Mouse (Mus musculus): ENCODE measurements around the gene Slc25a22. TPM values are rescaled to one million over a fixed set of nuclear protein-coding genes. Genes with fewer than 3 reads are reported as not detected.

The Slc25a22 gene
- 4.9 and 11.1 TPM in 2 replicates for total RNA-seq (2017)

DNA sequence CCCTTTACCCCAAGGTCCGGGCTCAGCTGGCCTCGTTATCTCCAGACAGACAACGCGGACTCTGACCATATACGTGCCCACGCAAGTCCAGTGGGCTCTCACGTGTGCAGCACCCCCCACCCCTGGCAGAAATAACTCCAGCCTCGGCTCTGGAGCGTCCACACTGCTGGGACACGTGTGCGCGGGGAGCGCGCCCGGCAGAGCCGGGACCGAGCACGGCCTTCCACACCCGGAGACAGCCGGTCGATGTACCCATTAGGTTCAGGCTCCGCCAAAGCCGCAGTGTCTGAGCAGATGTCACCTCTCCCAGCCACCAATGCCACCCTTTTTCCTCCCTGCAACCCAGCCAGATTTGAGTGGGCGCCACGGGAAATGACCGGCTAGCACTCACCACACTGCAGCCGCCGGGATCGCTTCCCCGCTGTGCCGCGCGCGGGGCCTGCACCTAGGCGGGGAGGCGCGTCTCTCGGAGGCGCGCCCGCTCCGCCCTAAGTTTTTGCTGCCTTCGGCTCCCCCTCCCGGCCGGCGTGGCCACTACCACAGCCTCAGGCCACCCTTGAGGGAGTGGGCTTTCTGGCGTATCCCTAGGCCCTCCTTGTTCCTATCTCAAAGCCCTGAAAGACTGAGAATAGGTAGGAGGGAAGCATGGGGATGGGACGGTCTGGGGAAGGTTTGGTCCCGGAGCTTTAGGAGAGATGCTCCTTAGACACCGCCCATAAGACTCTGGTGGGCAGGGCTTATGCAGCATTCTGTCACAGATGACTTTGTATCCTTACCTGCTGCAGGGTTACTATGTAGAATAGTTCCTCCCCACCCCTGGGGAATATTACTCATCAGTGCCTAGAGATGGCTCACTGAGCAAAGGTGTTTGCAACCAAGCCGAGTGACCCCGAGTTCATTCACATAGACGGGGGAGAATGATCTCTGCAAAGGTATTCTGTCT, at the start of gene Slc25a22:
Gene Slc25a22, minus strand, starts transcription at position 715 of the 943 bp plus-strand sequence.
- peak; percentile 68 for ATAC-seq (replicated peaks; ENCODE audit: low read depth, poor library complexity, severe bottlenecking)

DNA sequence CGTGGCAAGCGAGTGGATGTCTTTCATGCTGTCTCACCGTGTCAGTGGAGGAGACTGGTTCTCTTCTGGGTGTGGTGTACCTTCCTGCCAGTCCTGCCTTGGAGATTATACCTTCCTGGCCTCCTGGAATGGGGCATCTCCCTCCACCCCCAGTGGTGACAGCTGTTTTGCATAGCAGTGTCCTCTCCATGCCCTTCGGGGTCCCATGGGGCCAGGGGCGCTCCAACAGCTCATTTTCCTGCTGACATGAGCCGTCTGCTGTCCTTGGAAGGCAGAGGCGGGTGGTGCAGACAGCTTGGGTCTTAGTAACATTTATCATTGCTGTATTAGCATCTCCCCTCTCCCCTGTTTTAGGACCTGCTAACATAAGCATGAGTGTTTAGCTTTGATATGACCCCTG, 49.4 kb upstream of the Slc25a22 start:
- no peak for ATAC-seq (replicated peaks; ENCODE audit: low read depth, poor library complexity, severe bottlenecking)

DNA sequence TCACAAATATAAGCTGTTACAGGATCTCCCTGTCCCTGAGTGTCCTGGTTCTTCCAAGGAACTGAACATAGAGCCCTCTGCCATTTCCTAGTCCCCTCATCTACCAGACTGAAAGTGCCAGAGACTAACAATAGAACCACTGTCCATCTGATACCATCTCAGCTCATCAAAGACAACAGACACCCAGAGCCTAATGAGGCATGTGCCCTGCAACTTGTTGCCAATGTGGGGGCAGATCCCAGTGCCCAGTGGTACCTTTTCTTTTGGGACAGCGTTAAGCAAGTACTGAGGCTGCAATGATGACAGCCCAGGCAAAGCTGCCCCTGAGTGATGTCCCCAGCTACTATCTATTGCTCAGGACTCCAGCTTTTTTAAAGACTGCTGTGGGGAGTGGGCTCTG, 48.5 kb upstream of the Slc25a22 start:
- ATAC-seq (replicated peaks; ENCODE audit: low read depth, poor library complexity, severe bottlenecking), result no peak

DNA sequence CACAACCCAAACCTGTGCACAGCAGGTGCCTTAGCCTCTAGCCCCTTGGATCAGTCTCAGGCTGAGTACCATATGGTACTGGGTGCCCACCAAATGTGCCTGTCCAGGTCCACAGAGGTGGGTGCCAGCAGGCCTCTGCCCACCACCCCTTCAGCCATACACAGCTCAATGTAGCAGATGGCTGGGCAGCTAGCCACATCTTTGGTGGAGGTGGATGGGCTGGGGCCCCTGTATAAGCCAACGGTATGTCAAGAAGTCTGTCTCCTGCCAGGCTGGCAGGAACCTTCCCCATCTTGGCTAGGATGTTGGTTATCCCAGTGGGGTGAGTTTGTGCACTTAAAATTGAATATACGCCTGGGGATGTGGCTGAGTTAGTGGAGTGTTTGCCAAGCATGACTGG, 47.9 kb upstream of the Slc25a22 start:
- ATAC-seq (replicated peaks; ENCODE audit: low read depth, poor library complexity, severe bottlenecking), result no peak

DNA sequence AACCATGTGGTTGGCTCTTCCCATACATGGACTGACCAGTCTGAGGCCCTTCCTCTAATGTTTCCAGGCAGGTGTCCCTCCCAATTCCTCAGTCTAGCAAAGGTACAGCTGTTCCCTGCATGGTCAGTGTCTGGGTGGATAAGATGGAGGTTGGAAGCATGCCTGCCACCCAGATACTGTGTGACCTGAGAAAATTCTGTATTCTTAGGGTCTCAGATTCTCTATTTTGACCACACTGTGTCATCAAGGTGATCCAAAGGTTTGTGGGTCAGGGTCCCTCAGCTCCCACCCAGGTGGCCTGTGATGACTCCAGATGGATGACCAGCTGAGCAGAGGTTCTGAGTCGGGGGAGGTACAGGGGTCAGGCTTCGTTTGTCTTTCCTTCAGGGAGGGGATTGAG, 47.5 kb upstream of the Slc25a22 start:
- ATAC-seq (replicated peaks; ENCODE audit: low read depth, poor library complexity, severe bottlenecking), result no peak

DNA sequence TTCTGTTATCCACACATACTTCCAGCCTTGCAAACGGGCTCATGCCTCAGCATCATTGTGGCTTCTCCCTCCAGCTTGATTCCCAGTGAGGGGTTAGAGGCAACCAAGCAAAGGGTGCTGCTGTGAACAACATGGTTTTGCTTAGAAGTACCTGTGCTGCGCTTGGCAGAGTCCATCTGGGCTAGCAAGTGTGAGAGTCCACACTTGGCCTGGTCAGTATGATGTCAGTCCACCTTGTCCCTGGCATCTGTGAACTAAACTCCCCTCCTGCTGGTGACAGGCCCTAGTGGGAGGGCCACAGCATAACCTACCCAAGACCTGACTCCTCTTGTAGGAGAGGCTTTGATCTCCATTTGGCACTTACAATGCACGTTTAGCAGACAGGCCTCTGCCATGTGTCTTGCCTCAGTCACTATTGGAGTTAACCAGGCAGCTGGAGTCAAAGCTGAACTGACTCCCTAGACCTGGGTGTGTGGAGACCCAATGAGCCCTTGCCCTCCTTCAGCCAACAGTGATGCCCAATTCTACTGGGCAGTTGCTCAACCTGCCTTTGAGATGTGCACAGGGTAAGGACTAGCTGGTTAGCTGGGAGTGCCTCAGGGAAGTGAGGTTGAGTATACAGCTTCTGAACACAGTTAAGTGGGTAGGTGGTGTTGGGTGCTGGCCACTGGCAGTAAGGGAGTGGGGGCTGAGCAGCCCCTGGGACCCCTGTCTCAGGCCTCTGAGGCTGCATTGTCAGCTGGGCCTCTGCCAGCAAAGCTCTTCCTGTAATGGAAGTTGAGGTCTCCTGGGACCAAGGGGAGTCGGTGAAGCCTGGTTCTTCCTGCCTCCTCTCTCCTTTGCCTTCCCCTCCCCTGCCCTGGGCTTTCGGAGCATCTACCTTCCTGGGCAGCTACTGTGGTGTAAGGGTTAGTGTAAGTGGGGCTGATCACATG, 46.8 kb upstream of the Slc25a22 start:
- ATAC-seq (replicated peaks; ENCODE audit: low read depth, poor library complexity, severe bottlenecking), result no peak

DNA sequence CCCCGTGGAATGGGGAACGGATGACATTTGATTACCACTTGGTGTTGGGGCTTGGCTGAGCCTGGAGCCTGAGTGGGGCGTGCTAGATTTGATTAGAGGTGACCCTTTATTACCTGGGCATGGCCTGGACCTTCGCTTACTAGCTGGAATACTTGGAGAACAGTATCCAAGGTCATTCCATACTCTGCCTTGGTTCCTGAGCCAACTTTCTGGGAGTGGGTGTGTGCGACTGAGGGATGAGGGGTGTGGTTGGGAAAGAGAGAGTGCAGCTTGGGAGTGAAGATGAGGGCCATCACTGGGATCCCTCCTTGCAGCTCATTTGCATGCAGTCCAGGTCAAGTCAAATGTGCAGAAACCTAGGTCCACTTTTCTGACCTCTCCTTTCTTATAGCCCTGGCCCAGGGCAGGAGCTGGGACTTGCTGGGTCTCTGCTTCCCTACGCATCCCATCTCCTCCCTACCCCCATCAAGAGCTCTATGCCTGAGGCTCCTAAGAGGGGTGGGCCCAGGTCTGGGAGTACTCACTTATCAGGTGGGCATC, 45.5 kb upstream of the Slc25a22 start:
- ATAC-seq (replicated peaks; ENCODE audit: low read depth, poor library complexity, severe bottlenecking), result no peak

DNA sequence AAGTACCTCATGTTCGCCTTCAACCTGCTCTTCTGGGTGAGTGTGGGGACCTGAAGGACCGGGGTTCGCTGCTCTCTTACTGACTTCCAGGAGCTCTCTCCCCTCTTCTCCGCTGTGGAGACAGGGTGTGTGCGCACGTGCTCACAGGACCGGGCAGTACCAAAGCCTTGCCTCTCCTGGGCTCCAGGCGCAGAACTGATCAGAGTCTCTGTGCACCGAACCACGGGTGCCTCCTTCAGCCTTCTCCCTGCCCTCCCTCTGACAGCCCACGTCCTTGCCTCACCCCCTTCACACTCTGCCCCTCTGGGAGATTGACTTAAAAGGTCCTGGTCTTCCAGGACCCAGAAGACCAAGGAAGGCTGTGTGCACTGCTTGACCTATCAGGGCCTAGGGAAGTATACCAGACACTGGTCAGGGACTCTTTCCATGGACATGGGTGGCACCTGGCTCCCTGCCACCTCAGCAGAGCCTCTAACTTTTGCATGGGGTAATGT, 44.9 kb upstream of the Slc25a22 start:
- ATAC-seq (replicated peaks; ENCODE audit: low read depth, poor library complexity, severe bottlenecking), result no peak

DNA sequence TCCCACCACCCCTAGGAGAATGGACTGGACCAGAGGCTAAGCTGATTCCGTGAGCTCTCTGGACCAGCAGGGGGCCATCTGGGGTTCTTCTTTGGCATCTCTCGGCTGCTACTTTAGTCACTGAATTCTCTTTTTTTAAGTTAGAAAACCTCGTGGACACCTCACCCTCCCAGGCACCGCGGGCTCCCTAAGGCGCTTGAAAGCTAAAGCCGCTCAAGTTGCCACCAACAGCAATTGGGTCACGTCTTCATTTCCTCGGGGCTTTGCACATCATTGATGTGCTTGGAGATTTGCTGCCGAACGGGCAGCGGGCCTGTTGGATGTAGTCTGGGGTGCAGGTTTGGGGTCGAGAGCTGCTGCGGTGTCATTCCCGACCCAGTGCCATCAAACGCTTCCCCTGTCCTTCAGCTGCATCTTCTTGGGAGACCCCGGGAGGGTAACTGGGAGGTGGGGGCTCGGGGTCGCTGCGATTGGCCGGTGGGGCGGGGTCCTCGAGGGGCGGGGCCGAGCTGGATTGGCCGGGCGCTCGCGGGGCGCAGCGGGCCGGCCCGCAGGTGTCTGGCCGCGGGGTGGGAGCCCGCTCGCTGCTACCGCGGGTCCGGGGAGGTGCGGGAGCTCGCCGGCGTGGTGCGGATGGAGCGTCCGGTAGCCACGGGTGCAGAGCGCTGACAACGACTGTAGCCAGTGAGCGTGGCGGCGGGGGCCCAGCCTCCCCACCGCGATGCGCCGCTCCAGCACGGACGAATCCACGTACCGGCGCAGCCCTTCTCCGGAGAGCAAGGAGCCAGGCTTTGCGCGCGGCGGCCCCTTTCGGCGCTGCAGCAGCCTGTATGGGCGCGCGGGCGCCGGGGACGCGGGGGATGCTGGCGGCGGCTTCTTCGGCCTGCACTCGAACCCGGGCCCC, 44.1 kb upstream of the Slc25a22 start:
- ATAC-seq (replicated peaks; ENCODE audit: low read depth, poor library complexity, severe bottlenecking), result peak; percentile 39

DNA sequence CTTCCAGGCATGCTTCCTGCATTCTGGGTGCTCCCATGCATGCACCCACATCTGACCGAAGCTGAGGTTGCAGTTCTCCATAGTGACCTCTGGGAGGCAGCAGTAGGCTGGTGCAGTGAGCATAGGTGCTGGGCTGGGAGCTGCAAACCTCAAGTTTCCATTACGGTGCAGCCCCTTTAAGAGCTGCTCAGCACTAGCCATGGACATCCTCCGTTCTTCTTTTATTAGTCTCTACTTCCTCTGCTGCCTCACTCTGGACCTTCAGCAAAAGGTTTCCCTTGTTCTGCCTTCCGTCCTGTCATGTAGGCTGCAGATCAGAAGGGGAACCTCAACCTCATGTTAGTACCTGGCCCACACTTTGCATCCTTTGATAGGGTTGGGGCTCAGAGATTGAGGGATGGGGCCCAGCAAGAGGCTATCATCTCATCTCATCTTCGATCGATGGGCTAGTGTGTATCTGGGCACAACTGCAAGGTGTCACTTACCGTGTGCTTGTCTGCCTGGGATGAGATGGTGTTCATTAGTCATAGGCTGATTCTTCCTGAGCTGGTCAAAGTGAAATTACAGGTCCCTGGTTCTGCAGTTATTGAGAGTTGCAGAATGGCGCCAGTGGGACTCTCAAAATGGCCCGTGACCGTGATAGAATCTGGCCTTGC, 43.3 kb upstream of the Slc25a22 start:
- ATAC-seq (replicated peaks; ENCODE audit: low read depth, poor library complexity, severe bottlenecking), result peak; percentile 67

DNA sequence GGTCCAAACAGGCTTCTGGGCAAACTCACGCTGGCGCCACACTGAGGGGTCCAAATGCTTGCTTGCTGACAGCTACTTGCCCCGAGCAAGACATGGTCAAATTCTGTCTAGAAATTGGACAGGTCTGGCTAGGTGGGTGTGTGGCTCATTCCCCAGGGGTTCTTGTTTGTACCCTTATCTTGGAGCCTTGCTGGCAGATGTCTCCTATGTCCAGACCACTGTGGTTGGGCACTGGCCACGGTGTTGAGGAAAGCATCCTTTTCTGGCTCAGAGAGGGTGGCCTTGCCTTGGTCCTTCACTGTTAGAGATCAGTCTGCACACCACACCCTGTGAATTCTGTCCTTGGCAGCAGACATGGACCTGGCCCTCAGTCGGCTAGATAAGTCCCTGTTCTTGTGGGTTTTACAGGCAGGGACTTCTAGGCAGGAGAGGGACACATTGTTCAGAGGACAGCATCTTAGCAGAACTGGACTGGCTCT, 40.6 kb upstream of the Slc25a22 start:
- ATAC-seq (replicated peaks; ENCODE audit: low read depth, poor library complexity, severe bottlenecking), result no peak

DNA sequence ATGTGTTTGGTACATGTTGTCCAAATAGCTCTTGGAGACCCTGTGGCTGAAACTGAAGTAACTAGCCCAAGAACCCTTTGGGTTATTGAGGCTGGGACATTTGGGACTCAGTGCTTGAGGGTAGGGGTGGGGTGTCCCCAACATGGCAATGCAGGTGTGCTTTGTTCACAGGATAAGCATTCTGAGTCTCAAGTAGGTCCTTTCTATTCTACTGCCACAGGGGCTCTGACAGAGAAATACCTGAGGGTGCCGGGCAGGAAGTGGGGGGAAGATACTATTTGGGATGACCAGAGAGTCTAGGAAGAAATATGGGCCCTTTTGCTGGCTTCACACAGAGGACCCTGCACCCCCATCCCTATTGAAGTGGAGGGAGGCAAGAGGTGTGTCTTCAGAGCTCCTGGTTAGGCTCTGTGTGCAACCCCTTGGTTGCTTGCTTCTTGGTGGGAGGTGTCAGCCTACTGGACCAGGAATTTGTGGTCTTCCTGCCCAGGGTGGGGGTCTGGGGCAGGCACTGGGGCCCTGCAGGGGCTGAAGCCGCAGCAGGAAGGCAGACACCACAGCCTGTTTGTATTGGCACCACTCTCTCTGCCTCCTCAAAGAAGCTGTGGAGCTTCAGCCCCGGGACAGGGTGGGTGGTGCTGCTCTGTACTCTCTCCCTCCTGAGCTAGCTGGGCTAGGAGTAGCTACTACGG, 40.0 kb upstream of the Slc25a22 start:
- peak; percentile 13 for ATAC-seq (replicated peaks; ENCODE audit: low read depth, poor library complexity, severe bottlenecking)

DNA sequence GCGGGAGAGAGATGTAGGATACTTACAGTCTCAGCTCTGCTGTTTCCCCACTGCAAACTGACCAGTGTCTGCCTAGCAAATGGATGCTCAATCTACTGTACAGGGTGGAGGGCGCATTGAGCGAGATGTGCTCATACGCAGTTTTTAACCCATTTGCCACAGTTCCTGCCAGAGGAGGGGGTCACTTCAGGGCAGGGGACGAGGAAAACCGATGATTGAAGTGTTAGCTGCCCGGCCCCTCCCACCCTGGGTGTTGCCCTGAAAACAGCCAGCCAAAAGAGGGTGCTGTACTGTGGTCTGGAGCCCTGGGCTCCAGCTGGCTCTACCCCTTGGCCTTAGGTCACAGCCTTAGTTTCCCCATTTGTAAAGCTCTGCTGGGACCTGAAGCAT, 39.3 kb upstream of the Slc25a22 start:
- 0 out of 2 replicates have a peak, but pooled peaks have one; percentile 4 for ATAC-seq (replicated peaks; ENCODE audit: low read depth, poor library complexity, severe bottlenecking)

DNA sequence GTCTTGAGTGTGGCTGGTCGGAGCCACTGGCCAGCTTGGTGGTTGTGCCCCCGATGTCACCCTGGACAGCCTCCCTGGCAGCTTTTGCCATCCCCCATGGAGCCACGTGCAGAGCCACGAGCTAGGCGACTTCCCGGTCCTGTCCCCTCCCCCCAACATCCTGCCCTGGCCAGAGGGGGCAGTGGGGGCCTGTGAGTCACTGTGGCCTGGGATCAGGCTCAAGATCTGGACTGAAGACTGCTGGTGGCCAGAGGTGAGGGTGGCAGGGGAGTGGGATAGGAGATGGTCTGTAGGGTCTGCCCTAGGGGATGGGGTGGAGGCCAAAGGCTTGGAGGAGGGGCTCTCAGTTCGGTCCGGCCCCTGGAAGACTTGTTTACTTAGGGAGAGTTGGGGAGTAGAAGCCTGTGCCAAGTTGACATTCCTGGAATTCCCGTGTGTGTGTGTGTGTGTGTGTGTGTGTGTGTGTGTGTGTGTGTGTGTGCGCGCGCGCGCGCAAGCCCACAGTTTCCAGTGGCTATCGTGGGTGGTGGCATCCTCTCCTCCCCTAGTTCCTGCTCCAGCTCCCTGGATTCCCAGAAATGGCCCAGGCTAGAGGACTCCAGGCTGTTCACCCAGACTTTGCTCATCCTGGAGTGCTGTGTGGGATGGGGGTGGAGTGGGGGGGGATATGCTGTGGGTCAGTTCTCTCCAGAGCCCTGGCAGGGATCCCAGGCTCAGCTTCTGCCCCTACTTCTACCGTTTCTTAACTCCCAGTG, 38.7 kb upstream of the Slc25a22 start:
- peak; percentile 27 for ATAC-seq (replicated peaks; ENCODE audit: low read depth, poor library complexity, severe bottlenecking)

DNA sequence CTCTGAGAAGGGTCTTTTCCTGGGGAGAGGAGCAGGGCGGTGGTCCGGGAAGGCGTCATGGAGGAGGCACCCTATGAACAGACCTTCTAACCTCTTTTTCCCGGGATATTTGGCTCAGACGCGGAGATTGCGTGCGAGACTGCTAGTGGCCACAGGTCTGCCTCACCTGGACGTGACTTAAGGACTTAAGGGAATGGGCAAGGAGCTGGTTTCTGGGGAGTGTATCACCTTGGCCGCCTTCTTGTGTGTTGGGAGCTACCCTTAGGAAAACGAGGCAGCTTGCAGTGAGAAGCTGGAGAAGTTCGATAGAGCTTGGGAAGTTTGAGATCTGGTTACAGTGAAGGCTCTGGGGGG, 38.1 kb upstream of the Slc25a22 start:
- ATAC-seq (replicated peaks; ENCODE audit: low read depth, poor library complexity, severe bottlenecking), result no peak

DNA sequence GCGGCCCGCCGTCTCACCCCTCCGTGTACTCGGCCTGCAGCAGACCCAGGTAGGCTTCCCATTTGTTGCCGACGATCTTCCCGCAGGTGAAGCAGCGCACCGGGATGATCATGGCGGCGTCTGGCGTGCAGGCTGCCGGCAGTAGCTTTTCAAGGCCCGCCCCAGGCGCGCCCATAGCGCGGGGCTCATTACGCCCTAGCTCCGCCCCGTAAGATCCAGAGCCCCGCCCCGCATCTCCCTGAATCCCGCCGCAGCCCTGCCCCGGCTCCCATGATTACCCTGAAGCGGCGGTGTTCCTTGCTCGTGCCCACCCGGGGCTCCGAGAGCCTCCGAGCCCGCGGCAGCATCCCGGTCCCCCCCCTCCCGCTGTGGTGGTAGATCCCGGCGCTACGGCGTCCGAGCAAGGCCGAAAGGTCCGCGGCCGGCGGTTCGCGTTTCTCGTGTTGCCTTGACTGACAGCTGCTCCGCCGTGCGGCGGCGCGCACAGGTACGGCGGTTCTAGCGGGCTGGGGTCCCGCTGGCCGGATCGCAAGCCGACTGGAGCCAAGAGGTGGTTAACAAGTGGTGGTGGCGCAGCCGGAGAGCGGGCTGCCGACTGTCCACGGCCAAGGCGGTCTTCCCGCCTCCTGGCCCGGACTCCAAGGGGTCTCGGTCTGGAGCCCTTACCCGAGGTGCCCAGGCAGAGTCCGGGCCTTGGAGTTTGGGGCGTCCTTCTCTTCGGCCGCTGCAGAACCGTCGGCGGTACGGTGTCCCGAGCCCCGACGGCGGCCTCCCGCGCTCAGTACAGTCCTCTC, 37.5 kb upstream of the Slc25a22 start, which contains the start of the genes Polr2l and Tspan4:
Gene Polr2l, minus strand, starts transcription at position 122 of the 794 bp plus-strand sequence.
Gene Tspan4, plus strand, starts transcription at position 230 of the 794 bp plus-strand sequence.
- peak; percentile 47 for ATAC-seq (replicated peaks; ENCODE audit: low read depth, poor library complexity, severe bottlenecking)

DNA sequence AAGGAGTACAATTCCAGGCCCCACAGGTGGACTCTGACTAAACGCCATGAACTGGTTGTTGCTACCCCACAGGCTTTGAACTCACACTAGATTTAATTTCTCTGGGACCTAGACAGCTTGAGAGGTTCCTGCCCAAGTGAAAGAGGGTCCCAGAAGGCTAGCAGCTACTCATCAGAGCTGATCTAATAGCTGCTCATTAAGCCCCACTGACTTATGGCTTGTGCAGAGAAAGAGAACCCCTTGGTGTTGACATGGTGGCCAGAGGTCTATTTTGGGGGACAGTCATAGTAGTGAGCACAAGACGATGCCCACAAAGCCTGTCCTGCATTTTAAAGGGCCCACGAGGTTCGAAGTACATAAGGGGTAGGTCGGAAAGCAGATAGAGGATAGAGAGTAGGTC, 36.5 kb upstream of the Slc25a22 start:
- ATAC-seq (replicated peaks; ENCODE audit: low read depth, poor library complexity, severe bottlenecking), result no peak
